Mouse (Mus musculus): ENCODE data around the gene Rasl11b. TPM values are rescaled to one million over a fixed set of nuclear protein-coding genes. Genes with fewer than 3 reads are reported as not detected.

Gene Rasl11b
- polyA plus RNA-seq, 1 experiment from 2014 or later = 23.3 TPM

GRCm38 (mm10) chr5:74200481-74200880 is 5.4 kb downstream of the Rasl11b start:
- peaks cover 48% of the 10 kb centered on the region for H3K4me1 ChIP-seq (replicated peaks)
- 0 out of 2 replicates have a peak, but pooled peaks cover 3% of the 10 kb centered on the region for H3K9me3 ChIP-seq
- peaks cover 6% of the 10 kb centered on the region; the same call in 1 of the 2 replicates for H3K36me3 ChIP-seq
- no peak overlapping the region for H3K4me3 ChIP-seq
- 92% methylated on average over 8 of the region's 8 CpGs for WGBS
- H3K27me3 ChIP-seq = no peaks in the 10 kb centered on the region
- no peak overlapping the region for H3K9ac ChIP-seq
- H3K4me2 ChIP-seq = no peak overlapping the region
- ATAC-seq (ENCODE audit: low FRiP score) = no peak
- H3K27ac ChIP-seq = no peak overlapping the region

- Histone ChIP-seq H3K4me1 (replicated peaks) (peaks cover 39% of the 10 kb centered on the region), H3K27me3 (no peaks in the 10 kb centered on the region), H3K27ac (no peak overlapping the region; the same call in 1 of the 2 replicates), H3K9me3 (0 out of 2 replicates have a peak, but pooled peaks cover 3% of the 10 kb centered on the region), H3K9ac (no peak overlapping the region), H3K4me3 (no peak overlapping the region), H3K36me3 (peaks cover 6% of the 10 kb centered on the region; the same call in 1 of the 2 replicates), H3K4me2 (no peak overlapping the region)
- 63% methylated on average over 10 of the region's 10 CpGs for WGBS
- ATAC-seq (ENCODE audit: low FRiP score) = no peak; the same call in 1 of the 2 replicates
These were observed 6.7 kb downstream of the Rasl11b start for GRCm38 (mm10) chr5:74201570-74202357.

- Histone ChIP-seq H3K4me3 (no peak overlapping the region), H3K9me3 (0 out of 2 replicates have a peak, but pooled peaks cover 3% of the 10 kb centered on the region), H3K4me1 (replicated peaks) (peaks cover 32% of the 10 kb centered on the region), H3K4me2 (no peak overlapping the region), H3K9ac (no peak overlapping the region), H3K36me3 (peaks cover 6% of the 10 kb centered on the region; the same call in 1 of the 2 replicates), H3K27me3 (no peaks in the 10 kb centered on the region), H3K27ac (no peak overlapping the region)
- ATAC-seq (ENCODE audit: low FRiP score) = no peak
- WGBS = 79% methylated on average over 4 of the region's 4 CpGs
These were observed 7.4 kb downstream of the Rasl11b start for GRCm38 (mm10) chr5:74202515-74202914.

- Histone ChIP-seq H3K9ac (no peak overlapping the region), H3K4me3 (no peak overlapping the region), H3K36me3 (no peaks in the 10 kb centered on the region), H3K4me2 (no peak overlapping the region), H3K27ac (no peak overlapping the region), H3K4me1 (replicated peaks) (peaks cover 17% of the 10 kb centered on the region; the same call in 1 of the 2 replicates), H3K9me3 (0 out of 2 replicates have a peak, but pooled peaks cover 3% of the 10 kb centered on the region), H3K27me3 (0 out of 2 replicates have a peak, but pooled peaks cover 4% of the 10 kb centered on the region)
- WGBS = 67% methylated on average over 5 of the region's 5 CpGs
- ATAC-seq (ENCODE audit: low FRiP score) = no peak
These were observed 9.4 kb downstream of the Rasl11b start for GRCm38 (mm10) chr5:74204465-74204864.

- 0 out of 2 replicates have a peak, but pooled peaks cover 3% of the 10 kb centered on the region for H3K9me3 ChIP-seq
These were observed 10.4 kb downstream of the Rasl11b start for GRCm38 (mm10) chr5:74205509-74205908.

DNA sequence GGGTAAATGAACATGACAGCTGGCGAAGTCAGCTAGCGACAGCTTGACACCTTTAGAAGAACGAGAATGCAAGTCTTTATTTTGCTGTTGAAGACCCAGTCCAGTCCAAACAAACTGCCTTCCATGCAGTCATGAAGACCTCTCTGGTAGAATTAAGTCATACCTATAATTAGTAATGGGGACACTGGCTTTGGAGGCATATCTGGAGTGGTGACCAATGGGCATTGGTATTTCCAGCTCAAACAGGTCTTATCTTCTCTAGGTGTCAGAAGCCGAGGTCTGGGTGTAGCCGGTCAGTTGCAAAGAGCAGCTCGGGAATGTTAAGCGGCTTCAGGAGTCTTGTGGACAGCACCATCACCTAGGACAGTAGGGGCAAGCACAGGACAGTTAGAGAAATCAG is 11.0 kb downstream of the Rasl11b start:
- no peak overlapping the region for H3K4me2 ChIP-seq
- no peak for ATAC-seq (ENCODE audit: low FRiP score)
- H3K27me3 ChIP-seq = 0 out of 2 replicates have a peak, but pooled peaks cover 4% of the 10 kb centered on the region
- 83% methylated on average over 7 of the region's 7 CpGs for WGBS
- 0 out of 2 replicates have a peak, but pooled peaks cover 3% of the 10 kb centered on the region for H3K9me3 ChIP-seq
- no peak overlapping the region for H3K4me3 ChIP-seq
- peaks cover 5% of the 10 kb centered on the region; the same call in 1 of the 2 replicates for H3K4me1 ChIP-seq (replicated peaks)
- no peak overlapping the region for H3K9ac ChIP-seq
- H3K27ac ChIP-seq = no peak overlapping the region
- no peaks in the 10 kb centered on the region for H3K36me3 ChIP-seq

More at GRCm38 (mm10) chr5:74205509-74205908, 10.4 kb downstream of the Rasl11b start:
- 24% methylated on average over 8 of the region's 8 CpGs for WGBS
- Histone ChIP-seq H3K4me2 (no peak overlapping the region), H3K27me3 (0 out of 2 replicates have a peak, but pooled peaks cover 4% of the 10 kb centered on the region), H3K36me3 (no peaks in the 10 kb centered on the region), H3K9ac (no peak overlapping the region), H3K4me3 (no peak overlapping the region), H3K4me1 (replicated peaks) (peaks cover 8% of the 10 kb centered on the region; the same call in 1 of the 2 replicates), H3K27ac (no peak overlapping the region)
- peak; percentile 31; the same call in 1 of the 2 replicates for ATAC-seq (ENCODE audit: low FRiP score)

DNA sequence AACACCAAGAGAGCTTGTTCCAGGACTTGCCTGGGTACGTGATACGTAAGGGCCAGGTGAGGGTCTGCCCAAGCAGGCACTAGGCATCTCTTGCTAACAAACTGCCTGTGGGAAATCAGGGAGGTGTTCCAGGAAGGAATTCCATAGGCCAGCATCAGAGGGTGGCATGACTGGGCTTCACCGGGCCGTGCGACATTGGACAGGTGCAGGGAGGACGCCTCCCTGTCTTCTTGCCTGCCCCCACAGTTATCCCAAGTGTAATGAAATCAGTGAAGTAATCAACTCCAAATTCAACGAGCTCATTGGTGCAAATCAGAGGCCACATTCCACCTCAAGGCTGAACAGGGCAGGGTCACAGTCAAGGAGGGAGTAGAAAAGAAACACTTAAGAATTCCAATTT is 11.6 kb downstream of the Rasl11b start:
- 0 out of 2 replicates have a peak, but pooled peaks cover 4% of the 10 kb centered on the region for H3K27me3 ChIP-seq
- peaks cover 5% of the 10 kb centered on the region; the same call in 1 of the 2 replicates for H3K4me1 ChIP-seq (replicated peaks)
- no peak overlapping the region for H3K9ac ChIP-seq
- no peak for ATAC-seq (ENCODE audit: low FRiP score)
- WGBS = 93% methylated on average over 7 of the region's 7 CpGs
- no peaks in the 10 kb centered on the region for H3K36me3 ChIP-seq
- no peak overlapping the region for H3K27ac ChIP-seq
- no peak overlapping the region for H3K4me3 ChIP-seq
- H3K4me2 ChIP-seq = no peak overlapping the region
- 0 out of 2 replicates have a peak, but pooled peaks cover 3% of the 10 kb centered on the region for H3K9me3 ChIP-seq

GRCm38 (mm10) chr5:74207209-74207608 is 12.1 kb downstream of the Rasl11b start:
- H3K9me3 ChIP-seq = 0 out of 2 replicates have a peak, but pooled peaks cover 3% of the 10 kb centered on the region
- 0 out of 2 replicates have a peak, but pooled peaks cover 1% of the 10 kb centered on the region for H3K4me1 ChIP-seq (replicated peaks)
- 0 out of 2 replicates have a peak, but pooled peaks cover 4% of the 10 kb centered on the region for H3K27me3 ChIP-seq
- H3K36me3 ChIP-seq = no peaks in the 10 kb centered on the region
- no peak overlapping the region for H3K9ac ChIP-seq
- H3K4me2 ChIP-seq = no peak overlapping the region
- no peak overlapping the region for H3K27ac ChIP-seq
- no peak overlapping the region for H3K4me3 ChIP-seq
- 90% methylated on average over 3 of the region's 3 CpGs for WGBS
- ATAC-seq (ENCODE audit: low FRiP score) = no peak

DNA sequence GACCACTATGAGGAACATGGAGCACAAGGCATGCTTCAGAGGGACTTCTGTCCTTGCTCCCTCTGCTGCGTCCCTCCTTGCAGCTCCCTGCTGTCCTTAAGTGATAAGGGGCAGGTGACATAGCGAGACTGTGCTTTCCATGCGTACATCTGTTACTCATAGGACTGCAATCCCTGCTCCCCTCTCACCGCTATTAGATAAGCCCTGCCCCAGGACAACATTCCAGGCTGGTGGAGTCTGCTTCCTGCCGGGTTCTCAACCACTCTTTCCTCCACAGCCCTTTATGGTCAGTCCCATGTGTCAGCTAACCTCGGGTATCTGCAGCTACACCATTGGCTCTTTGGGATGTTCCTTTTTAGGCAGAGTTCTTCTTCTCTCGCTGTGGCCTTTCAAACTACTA is 13.4 kb downstream of the Rasl11b start:
- 0 out of 2 replicates have a peak, but pooled peaks cover 7% of the 10 kb centered on the region for H3K27me3 ChIP-seq
- H3K4me1 ChIP-seq (replicated peaks) = no peaks in the 10 kb centered on the region
- no peak for ATAC-seq (ENCODE audit: low FRiP score)
- 0 out of 2 replicates have a peak, but pooled peaks cover under 1% of the 10 kb centered on the region for H3K9me3 ChIP-seq
- no peak overlapping the region for H3K4me2 ChIP-seq
- WGBS = 79% methylated on average over 7 of the region's 7 CpGs
- no peak overlapping the region for H3K27ac ChIP-seq
- H3K4me3 ChIP-seq = no peak overlapping the region
- no peaks in the 10 kb centered on the region for H3K36me3 ChIP-seq
- no peak overlapping the region for H3K9ac ChIP-seq

GRCm38 (mm10) chr5:74209640-74210039 is 14.6 kb downstream of the Rasl11b start:
- H3K36me3 ChIP-seq = no peaks in the 10 kb centered on the region
- H3K27ac ChIP-seq = no peak overlapping the region
- H3K9me3 ChIP-seq = no peaks in the 10 kb centered on the region
- no peak for ATAC-seq (ENCODE audit: low FRiP score)
- no peak overlapping the region for H3K4me2 ChIP-seq
- H3K9ac ChIP-seq = no peak overlapping the region
- no peak overlapping the region for H3K4me3 ChIP-seq
- no peaks in the 10 kb centered on the region; the same call in 1 of the 2 replicates for H3K4me1 ChIP-seq (replicated peaks)
- H3K27me3 ChIP-seq = 0 out of 2 replicates have a peak, but pooled peaks cover 7% of the 10 kb centered on the region
- 86% methylated on average over 4 of the region's 4 CpGs for WGBS

DNA sequence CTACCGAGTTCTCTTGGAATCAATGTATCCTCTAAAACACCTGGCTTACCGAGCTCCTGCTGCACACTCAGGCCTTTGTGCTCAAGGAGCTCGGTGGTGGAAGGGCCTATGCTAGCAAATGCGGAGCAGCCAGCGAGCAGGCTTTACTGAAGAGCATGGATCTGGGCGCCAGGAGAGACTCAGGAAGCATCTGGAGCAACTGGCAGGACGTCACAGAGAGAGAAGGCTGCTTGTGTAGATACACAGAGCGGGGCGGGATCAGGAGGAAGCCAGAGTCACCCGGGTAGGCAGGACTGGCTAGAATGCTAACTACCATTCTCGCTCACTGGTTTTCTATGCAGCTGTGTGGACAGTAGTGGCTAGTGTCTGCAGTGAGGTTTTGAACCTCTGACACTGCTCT is 16.3 kb downstream of the Rasl11b start:
- no peaks in the 10 kb centered on the region for H3K9me3 ChIP-seq
- 81% methylated on average over 11 of the region's 11 CpGs for WGBS
- no peaks in the 10 kb centered on the region for H3K36me3 ChIP-seq
- 0 out of 2 replicates have a peak, but pooled peaks cover 7% of the 10 kb centered on the region for H3K27me3 ChIP-seq
- no peak overlapping the region for H3K4me2 ChIP-seq
- no peak overlapping the region for H3K27ac ChIP-seq
- no peak for ATAC-seq (ENCODE audit: low FRiP score)
- no peak overlapping the region for H3K9ac ChIP-seq
- peaks cover 7% of the 10 kb centered on the region for H3K4me1 ChIP-seq (replicated peaks)
- no peak overlapping the region for H3K4me3 ChIP-seq

DNA sequence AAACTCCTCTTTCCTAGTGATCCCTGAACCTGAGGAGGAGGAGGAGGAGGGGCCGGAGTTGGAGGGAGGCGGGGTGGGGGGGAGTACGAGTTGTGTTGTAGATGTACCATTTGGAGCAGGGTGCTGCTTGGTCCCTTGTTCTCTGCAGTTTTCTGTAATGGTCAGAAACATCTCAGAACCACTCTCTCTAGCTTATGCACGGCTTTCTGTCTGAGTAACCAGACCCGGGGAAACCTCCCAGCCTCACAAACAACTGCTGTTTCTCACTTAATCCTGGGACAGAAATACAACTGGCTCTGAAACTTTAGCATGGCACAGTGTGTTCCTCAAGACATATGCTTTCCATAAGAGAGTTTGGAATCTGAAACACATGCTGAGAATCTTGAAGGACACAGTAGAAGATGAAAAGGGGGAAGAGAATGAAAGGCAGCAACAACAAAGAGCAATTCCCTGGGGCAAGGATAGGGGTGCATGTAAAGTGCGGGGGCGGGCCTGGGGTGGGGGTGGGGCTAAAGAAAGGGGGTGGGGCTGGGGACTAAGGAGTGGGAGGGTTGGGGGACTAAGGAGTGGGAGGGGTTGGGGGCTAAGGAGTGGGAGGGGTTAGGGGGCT is 19.5 kb downstream of the Rasl11b start:
- no peak overlapping the region for H3K27ac ChIP-seq
- H3K9ac ChIP-seq = no peak overlapping the region
- no peaks in the 10 kb centered on the region for H3K36me3 ChIP-seq
- 9% methylated on average over 7 of the region's 7 CpGs for WGBS
- no peak for ATAC-seq (ENCODE audit: low FRiP score)
- H3K9me3 ChIP-seq = no peaks in the 10 kb centered on the region
- H3K4me2 ChIP-seq = no peak overlapping the region; the same call in 1 of the 2 replicates
- 0 out of 2 replicates have a peak, but pooled peaks cover 4% of the 10 kb centered on the region for H3K27me3 ChIP-seq
- H3K4me1 ChIP-seq (replicated peaks) = peaks cover 7% of the 10 kb centered on the region
- no peak overlapping the region for H3K4me3 ChIP-seq
